Mouse (Mus musculus) forebrain, postnatal 0 days (tissue): ENCODE measurements around the gene Bcl7c. TPM values are rescaled to one million over a fixed set of nuclear protein-coding genes. Genes with fewer than 3 reads are reported as not detected.

Experiments
- ATAC-seq: fragments of 200-750 bp; cut with Nextera tagmentation; 2 replicates; pipeline ENCODE4 v1.8.0; 2017; ENCODE audit warnings: mild to moderate bottlenecking, moderate library complexity
- DNase-seq: peaks from one replicate; pipeline ENCODE4 v3.0.0-alpha.2; 2015
- H3K27ac ChIP-seq: fragments of 300-500 bp; sonication (generic); 2 replicates; pipeline ENCODE4 v1.5.1; 2014; ENCODE audit warnings: low read depth, mild to moderate bottlenecking, antibody characterized with exemption, low read length, moderate library complexity, mixed read lengths
- H3K27me3 ChIP-seq: fragments of 300-500 bp; sonication (generic); 2 replicates; pipeline ENCODE4 v1.6.1; 2014; ENCODE audit warnings: mild to moderate bottlenecking, low read length, mixed read lengths; ENCODE audit not compliant: insufficient read depth
- H3K36me3 ChIP-seq: fragments of 300-500 bp; sonication (generic); 2 replicates; pipeline ENCODE4 v1.6.1; 2014; ENCODE audit warnings: mild to moderate bottlenecking, moderate library complexity; ENCODE audit not compliant: insufficient read depth
- H3K4me1 ChIP-seq: fragments of 300-500 bp; sonication (generic); 2 replicates; pipeline ENCODE4 v1.6.1; 2014; ENCODE audit warnings: antibody characterized with exemption; ENCODE audit not compliant: insufficient read depth
- H3K4me2 ChIP-seq: fragments of 300-500 bp; sonication (generic); 2 replicates; pipeline ENCODE4 v1.6.1; 2014; ENCODE audit warnings: low read depth, mild to moderate bottlenecking, moderate library complexity
- H3K4me3 ChIP-seq: fragments of 300-500 bp; sonication (generic); 2 replicates; pipeline ENCODE4 v1.5.1; 2014; ENCODE audit warnings: low read depth, low read length, mixed read lengths
- H3K9ac ChIP-seq: fragments of 300-500 bp; sonication (generic); 2 replicates; pipeline ENCODE4 v1.6.1; 2014; ENCODE audit warnings: mild to moderate bottlenecking
- H3K9me3 ChIP-seq: fragments of 300-500 bp; sonication (generic); 2 replicates; pipeline ENCODE4 v1.6.1; 2016; ENCODE audit warnings: low read length
- CTCF ChIP-seq: sonication (generic); IDR thresholded peaks from 2 replicates; pipeline ENCODE4 v1.5.1; 2016; ENCODE audit warnings: antibody characterized with exemption, control low read depth, low read depth
- WGBS: fragments of 180-500 bp; shearing (Covaris S2); extraction: QIAGEN DNeasy Blood & Tissue Kit; methylation state at CpG from one replicate; pipeline ENCODE4 v1.1.7; 2014; 5-methylcytosine and 5-hydroxymethylcytosine counted together
- polyA plus RNA-seq: library from polyadenylated mRNA; unstranded; fragments of >200 nt; fragmentation: Nextera tagmentation; extraction: Ambion mirVana; gene quantifications from 2 replicates; pipeline ENCODE4 v1.2.1, GENCODE M21; 2015
- total RNA-seq: library from RNA; depleted of rRNA; stranded (reverse); fragments of >200 nt; gene quantifications from 2 replicates; pipeline ENCODE4 v1.2.3, GENCODE M21; 2014

Gene Bcl7c
- total and polyA plus RNA-seq, 2 experiments from 2014 or later: 47.5 to 102 TPM

- TF ChIP-seq CTCF: no peak
- no peak overlapping the region for H3K9ac ChIP-seq
- 92% methylated on average over 6 of the region's 6 CpGs for WGBS
- H3K27me3 ChIP-seq: no peaks in the 10 kb centered on the region
- ATAC-seq (no peak), DNase-seq (no peak)
- no peak overlapping the region for H3K27ac ChIP-seq
- H3K9me3 ChIP-seq: no peaks in the 10 kb centered on the region
- H3K4me3 ChIP-seq: no peak overlapping the region
- no peaks in the 10 kb centered on the region for H3K36me3 ChIP-seq
- H3K4me2 ChIP-seq: no peak overlapping the region
- H3K4me1 ChIP-seq: peaks cover 8% of the 10 kb centered on the region; the same call in 1 of the 2 replicates
Observed at GRCm38 (mm10) chr7:127718339-127718738, 9.6 kb upstream of the Bcl7c start.

GRCm38 (mm10) chr7:127716992-127717391, 8.3 kb upstream of the Bcl7c start:
- peaks cover 12% of the 10 kb centered on the region; the same call in 1 of the 2 replicates for H3K4me1 ChIP-seq
- H3K27ac ChIP-seq: no peak overlapping the region
- peak; percentile 64 for TF ChIP-seq CTCF
- peak overlapping the region; percentile 63 for H3K4me2 ChIP-seq
- H3K27me3 ChIP-seq: no peaks in the 10 kb centered on the region
- H3K4me3 ChIP-seq: peak overlapping the region; percentile 36
- peak overlapping the region; percentile 60 for H3K9ac ChIP-seq
- peak; percentile 67 for ATAC-seq
- DNase-seq: peak; percentile 57
- 3% methylated on average over 35 of the region's 41 CpGs for WGBS
- no peaks in the 10 kb centered on the region for H3K9me3 ChIP-seq
- no peaks in the 10 kb centered on the region for H3K36me3 ChIP-seq

- ATAC-seq (no peak), DNase-seq (no peak)
- 83% methylated on average over 4 of the region's 4 CpGs for WGBS
- Histone ChIP-seq H3K4me1 (peaks cover 12% of the 10 kb centered on the region; the same call in 1 of the 2 replicates), H3K36me3 (no peaks in the 10 kb centered on the region), H3K4me2 (no peak overlapping the region), H3K9ac (no peak overlapping the region), H3K9me3 (no peaks in the 10 kb centered on the region), H3K4me3 (no peak overlapping the region), H3K27ac (no peak overlapping the region), H3K27me3 (no peaks in the 10 kb centered on the region)
- TF ChIP-seq CTCF: no peak
Observed at GRCm38 (mm10) chr7:127714816-127715215, 6.1 kb upstream of the Bcl7c start.

GRCm38 (mm10) chr7:127712461-127713385, 4.0 kb upstream of the Bcl7c start, which contains the start of gene Ctf1:
TSS of gene Ctf1 (plus strand) at chr7:127712736.
- Histone ChIP-seq H3K4me2 (peak within 1 kb of the TSS; percentile 56), H3K27ac (peak within 1 kb of the TSS; percentile 64; the same call in 1 of the 2 replicates), H3K27me3 (no peaks in the 10 kb centered on the region), H3K4me3 (peak within 1 kb of the TSS; percentile 32), H3K36me3 (no peaks in the 10 kb centered on the region), H3K4me1 (peaks cover 17% of the 10 kb centered on the region; the same call in 1 of the 2 replicates), H3K9me3 (no peaks in the 10 kb centered on the region), H3K9ac (peak within 1 kb of the TSS; percentile 39; the same call in 1 of the 2 replicates)
- 1% methylated on average over 28 of the region's 28 CpGs for WGBS
- DNase-seq (peak; percentile 85), ATAC-seq (peak; percentile 72)
- no peak for TF ChIP-seq CTCF

GRCm38 (mm10) chr7:127711456-127711855, 2.7 kb upstream of the Bcl7c start:
- H3K4me3 ChIP-seq: no peak overlapping the region
- H3K9me3 ChIP-seq: no peaks in the 10 kb centered on the region
- H3K27ac ChIP-seq: no peak overlapping the region
- no peak overlapping the region for H3K9ac ChIP-seq
- 67% methylated on average over 3 of the region's 3 CpGs for WGBS
- no peaks in the 10 kb centered on the region for H3K27me3 ChIP-seq
- H3K4me2 ChIP-seq: no peak overlapping the region
- H3K4me1 ChIP-seq: 0 out of 2 replicates have a peak, but pooled peaks cover 12% of the 10 kb centered on the region
- TF ChIP-seq CTCF: no peak
- no peak for DNase-seq
- ATAC-seq: no peak
- peaks cover 2% of the 10 kb centered on the region; the same call in 1 of the 2 replicates for H3K36me3 ChIP-seq

- ATAC-seq (no peak), DNase-seq (no peak)
- no peaks in the 10 kb centered on the region for H3K27me3 ChIP-seq
- H3K4me3 ChIP-seq: no peak overlapping the region
- no peak for TF ChIP-seq CTCF
- 88% methylated on average over 3 of the region's 3 CpGs for WGBS
- no peak overlapping the region for H3K9ac ChIP-seq
- H3K4me2 ChIP-seq: no peak overlapping the region
- H3K27ac ChIP-seq: no peak overlapping the region
- H3K36me3 ChIP-seq: peaks cover 6% of the 10 kb centered on the region
- no peaks in the 10 kb centered on the region for H3K9me3 ChIP-seq
- H3K4me1 ChIP-seq: 0 out of 2 replicates have a peak, but pooled peaks cover 12% of the 10 kb centered on the region
Observed at GRCm38 (mm10) chr7:127711031-127711430, 2.3 kb upstream of the Bcl7c start.
